Mouse (Mus musculus) midbrain, postnatal 0 days (tissue): ENCODE measurements around the gene Elp4. TPM values are rescaled to one million over a fixed set of nuclear protein-coding genes. Genes with fewer than 3 reads are reported as not detected.

ENCODE experiments used
- ATAC-seq: fragments of 200-750 bp; cut with Nextera tagmentation; 2 replicates; pipeline ENCODE4 v1.8.0; 2017; ENCODE audit warnings: moderate number of reproducible peaks, mild to moderate bottlenecking, moderate TSS enrichment, moderate library complexity; ENCODE audit not compliant: low FRiP score
- DNase-seq: peaks from one replicate; pipeline ENCODE4 v3.0.0-alpha.2; 2015; ENCODE audit warnings: low spot score
- H3K27ac ChIP-seq: fragments of 300-500 bp; sonication (generic); 2 replicates; pipeline ENCODE4 v1.5.1; 2014; ENCODE audit warnings: low read depth, mild to moderate bottlenecking, low read length, mixed read lengths
- H3K27me3 ChIP-seq: fragments of 300-500 bp; sonication (generic); 2 replicates; pipeline ENCODE4 v1.6.1; 2014; ENCODE audit warnings: low read length, control low read depth, mixed read lengths; ENCODE audit not compliant: insufficient read depth
- H3K36me3 ChIP-seq: fragments of 300-500 bp; sonication (generic); 2 replicates; pipeline ENCODE4 v1.6.1; 2014; ENCODE audit warnings: low read length, control low read depth, mixed read lengths; ENCODE audit not compliant: insufficient read depth
- H3K4me1 ChIP-seq: fragments of 300-500 bp; sonication (generic); 2 replicates; pipeline ENCODE4 v1.6.1; 2014; ENCODE audit warnings: mild to moderate bottlenecking, control low read depth, antibody characterized with exemption, low read length, mixed read lengths; ENCODE audit not compliant: insufficient read depth
- H3K4me2 ChIP-seq: fragments of 300-500 bp; sonication (generic); 2 replicates; pipeline ENCODE4 v1.6.1; 2014; ENCODE audit warnings: low read depth, mild to moderate bottlenecking, low read length, mixed read lengths; ENCODE audit not compliant: poor library complexity, severe bottlenecking
- H3K4me3 ChIP-seq: fragments of 300-500 bp; sonication (generic); 2 replicates; pipeline ENCODE4 v1.5.1; 2014; ENCODE audit warnings: low read depth, mild to moderate bottlenecking, low read length, moderate library complexity
- H3K9ac ChIP-seq: fragments of 300-500 bp; sonication (generic); replicated peaks from 2 replicates; pipeline ENCODE4 v1.6.1; 2014; ENCODE audit warnings: mild to moderate bottlenecking, low read length, moderate library complexity, mixed read lengths; ENCODE audit not compliant: poor library complexity, severe bottlenecking
- H3K9me3 ChIP-seq: fragments of 300-500 bp; sonication (generic); 2 replicates; pipeline ENCODE4 v1.6.1; 2016; ENCODE audit warnings: low read length, control low read depth
- CTCF ChIP-seq: IDR thresholded peaks from 2 replicates; pipeline ENCODE4 v1.5.1; 2016; ENCODE audit warnings: antibody characterized with exemption, mild to moderate bottlenecking
- WGBS: fragments of 180-500 bp; shearing (Covaris S2); extraction: QIAGEN DNeasy Blood & Tissue Kit; methylation state at CpG from one replicate; pipeline ENCODE4 v1.1.7; 2014; 5-methylcytosine and 5-hydroxymethylcytosine counted together
- polyA plus RNA-seq: library from polyadenylated mRNA; unstranded; fragments of >200 nt; fragmentation: Nextera tagmentation; extraction: Ambion mirVana; gene quantifications from 2 replicates; pipeline ENCODE4 v1.2.1, GENCODE M21; 2015
- total RNA-seq: library from RNA; depleted of rRNA; stranded (reverse); fragments of >200 nt; gene quantifications from 2 replicates; pipeline ENCODE4 v1.2.3, GENCODE M21; 2014

Gene Elp4
- total and polyA plus RNA-seq, 2 experiments from 2014 or later = 22.3 to 29.2 TPM

GRCm38 (mm10) chr2:105676080-105676908 lies 228.1 kb downstream of the Elp4 start:
- H3K4me3 ChIP-seq = peak overlapping the region; percentile 35
- no peak for DNase-seq
- peak overlapping the region; percentile 42 for H3K9ac ChIP-seq
- no peak for TF ChIP-seq CTCF
- under 1% methylated on average over 47 of the region's 77 CpGs for WGBS
- H3K9me3 ChIP-seq = no peaks in the 10 kb centered on the region
- no peaks in the 10 kb centered on the region for H3K36me3 ChIP-seq
- H3K4me1 ChIP-seq = no peaks in the 10 kb centered on the region
- H3K27ac ChIP-seq = no peak overlapping the region; the same call in 1 of the 2 replicates
- H3K27me3 ChIP-seq = peaks cover 93% of the 10 kb centered on the region
- ATAC-seq = 0 out of 2 replicates have a peak, but pooled peaks have one; percentile 18
- H3K4me2 ChIP-seq = peak overlapping the region; percentile 44

GRCm38 (mm10) chr2:105675730-105676079 lies 228.7 kb downstream of the Elp4 start:
- Histone ChIP-seq H3K36me3 (no peaks in the 10 kb centered on the region), H3K9ac (no peak overlapping the region), H3K27ac (no peak overlapping the region), H3K9me3 (no peaks in the 10 kb centered on the region), H3K27me3 (peaks cover 93% of the 10 kb centered on the region), H3K4me1 (no peaks in the 10 kb centered on the region), H3K4me2 (peak overlapping the region; percentile 44), H3K4me3 (peak overlapping the region; percentile 35)
- ATAC-seq (no peak), DNase-seq (no peak)
- TF ChIP-seq CTCF = no peak
- under 1% methylated on average over 11 of the region's 11 CpGs for WGBS

- WGBS = under 1% methylated on average over 49 of the region's 49 CpGs
- peaks cover 89% of the 10 kb centered on the region for H3K27me3 ChIP-seq
These were observed 229.3 kb downstream of the Elp4 start for GRCm38 (mm10) chr2:105674875-105675729.

GRCm38 (mm10) chr2:105674061-105674874 lies 230.1 kb downstream of the Elp4 start:
- no peaks in the 10 kb centered on the region for H3K9me3 ChIP-seq
- H3K27me3 ChIP-seq = peaks cover 87% of the 10 kb centered on the region
- H3K4me1 ChIP-seq = no peaks in the 10 kb centered on the region
- H3K9ac ChIP-seq = no peak overlapping the region
- H3K27ac ChIP-seq = no peak overlapping the region
- peak overlapping the region; percentile 20 for H3K4me3 ChIP-seq
- TF ChIP-seq CTCF = no peak
- DNase-seq = peak; percentile 65
- H3K36me3 ChIP-seq = no peaks in the 10 kb centered on the region
- ATAC-seq = peak; percentile 6
- H3K4me2 ChIP-seq = peak overlapping the region; percentile 44
- WGBS = 5% methylated on average over 36 of the region's 36 CpGs

More at GRCm38 (mm10) chr2:105674875-105675729, 229.3 kb downstream of the Elp4 start:
- Histone ChIP-seq H3K9ac (no peak overlapping the region; the same call in 1 of the 2 replicates), H3K4me2 (peak overlapping the region; percentile 44), H3K4me3 (peak overlapping the region; percentile 20), H3K27ac (no peak overlapping the region), H3K4me1 (no peaks in the 10 kb centered on the region), H3K36me3 (no peaks in the 10 kb centered on the region), H3K9me3 (no peaks in the 10 kb centered on the region)
- TF ChIP-seq CTCF = no peak
- DNase-seq (peak; percentile 92), ATAC-seq (peak; percentile 55)

GRCm38 (mm10) chr2:105673631-105674060 lies 230.7 kb downstream of the Elp4 start:
- DNase-seq (peak; percentile 76), ATAC-seq (no peak)
- Histone ChIP-seq H3K27ac (0 out of 2 replicates have a peak overlapping the region, but pooled peaks have one; percentile 6), H3K9ac (no peak overlapping the region), H3K4me1 (no peaks in the 10 kb centered on the region), H3K27me3 (peaks cover 87% of the 10 kb centered on the region), H3K4me2 (peak overlapping the region; percentile 16; the same call in 1 of the 2 replicates), H3K36me3 (no peaks in the 10 kb centered on the region), H3K9me3 (no peaks in the 10 kb centered on the region), H3K4me3 (no peak overlapping the region)
- TF ChIP-seq CTCF = no peak
- 10% methylated on average over 10 of the region's 10 CpGs for WGBS
